Mouse (Mus musculus): Measurements from ENCODE around the gene Itpk1. TPM values are rescaled to one million over a fixed set of nuclear protein-coding genes. Genes with fewer than 3 reads are reported as not detected.

Itpk1 gene
- polyA plus RNA-seq, 1 experiment: 324 TPM

- 3% methylated on average over 45 of the region's 45 CpGs for WGBS
- H3K27ac ChIP-seq (ENCODE audit: insufficient read depth, low read depth, low read length): peak overlapping the region; percentile 66
- peak overlapping the region; percentile 85 for H3K4me3 ChIP-seq (ENCODE audit: low read depth, low read length)
- peaks cover 36% of the 10 kb centered on the region for H3K4me1 ChIP-seq (ENCODE audit: control insufficient read depth, insufficient read depth, insufficient read length, low read length)
- no peaks in the 10 kb centered on the region for H3K27me3 ChIP-seq (ENCODE audit: control insufficient read depth, insufficient read depth, low read length)
- TF ChIP-seq CTCF (IDR thresholded peaks at IDR 0.05; ENCODE audit: extremely low read depth, insufficient read length, insufficient replicate concordance, low read depth, low read length) (peak; percentile 91), POLR2A (IDR thresholded peaks at IDR 0.05; ENCODE audit: low read depth, low read length) (no peak)
- no peaks in the 10 kb centered on the region for H3K36me3 ChIP-seq (ENCODE audit: control insufficient read depth, insufficient read depth, low read length)
Measured at GRCm38 (mm10) chr12:102705216-102705871, 614 bp upstream of the Itpk1 start.

GRCm38 (mm10) chr12:102703921-102704408 is 765 bp downstream of the Itpk1 start:
- H3K27me3 ChIP-seq (ENCODE audit: control insufficient read depth, insufficient read depth, low read length): no peaks in the 10 kb centered on the region
- no peaks in the 10 kb centered on the region for H3K36me3 ChIP-seq (ENCODE audit: control insufficient read depth, insufficient read depth, low read length)
- H3K27ac ChIP-seq (ENCODE audit: insufficient read depth, low read depth, low read length): peak overlapping the region; percentile 85
- TF ChIP-seq POLR2A (IDR thresholded peaks at IDR 0.05; ENCODE audit: low read depth, low read length) (no peak; the same call in 1 of the 2 replicates), CTCF (IDR thresholded peaks at IDR 0.05; ENCODE audit: extremely low read depth, insufficient read length, insufficient replicate concordance, low read depth, low read length) (no peak)
- WGBS: 4% methylated on average over 17 of the region's 17 CpGs
- peak overlapping the region; percentile 96 for H3K4me3 ChIP-seq (ENCODE audit: low read depth, low read length)
- H3K4me1 ChIP-seq (ENCODE audit: control insufficient read depth, insufficient read depth, insufficient read length, low read length): peaks cover 46% of the 10 kb centered on the region

DNA sequence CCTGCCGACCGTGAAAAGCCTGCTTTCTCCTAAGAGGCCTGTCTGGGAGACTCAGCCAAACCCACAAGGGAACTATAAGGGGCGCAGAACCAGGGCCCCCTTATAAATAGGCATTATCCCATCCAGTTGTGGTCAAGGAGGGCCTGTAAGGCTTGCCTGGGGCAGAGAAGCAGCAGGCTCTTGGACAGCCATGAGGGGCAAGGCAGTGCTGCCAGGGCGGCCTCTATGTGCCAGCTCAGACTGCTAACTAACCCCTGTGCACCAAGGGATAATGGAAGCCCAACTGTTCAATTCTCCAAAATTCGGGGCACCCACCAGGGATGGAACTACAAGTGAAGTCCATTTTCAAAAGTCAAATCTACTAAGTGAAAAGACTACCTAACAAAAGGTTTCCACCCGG is 1.3 kb downstream of the Itpk1 start:
- H3K4me3 ChIP-seq (ENCODE audit: low read depth, low read length): peak overlapping the region; percentile 96
- no peaks in the 10 kb centered on the region for H3K36me3 ChIP-seq (ENCODE audit: control insufficient read depth, insufficient read depth, low read length)
- no peak for TF ChIP-seq CTCF (IDR thresholded peaks at IDR 0.05; ENCODE audit: extremely low read depth, insufficient read length, insufficient replicate concordance, low read depth, low read length)
- TF ChIP-seq POLR2A (IDR thresholded peaks at IDR 0.05; ENCODE audit: low read depth, low read length): no peak
- WGBS: 28% methylated on average over 6 of the region's 6 CpGs
- no peaks in the 10 kb centered on the region for H3K27me3 ChIP-seq (ENCODE audit: control insufficient read depth, insufficient read depth, low read length)
- peak overlapping the region; percentile 85 for H3K27ac ChIP-seq (ENCODE audit: insufficient read depth, low read depth, low read length)
- peaks cover 52% of the 10 kb centered on the region for H3K4me1 ChIP-seq (ENCODE audit: control insufficient read depth, insufficient read depth, insufficient read length, low read length)

GRCm38 (mm10) chr12:102703111-102703412 is 1.7 kb downstream of the Itpk1 start:
- Histone ChIP-seq H3K36me3 (ENCODE audit: control insufficient read depth, insufficient read depth, low read length) (no peaks in the 10 kb centered on the region), H3K4me1 (ENCODE audit: control insufficient read depth, insufficient read depth, insufficient read length, low read length) (peaks cover 55% of the 10 kb centered on the region), H3K27me3 (ENCODE audit: control insufficient read depth, insufficient read depth, low read length) (no peaks in the 10 kb centered on the region), H3K4me3 (ENCODE audit: low read depth, low read length) (peak overlapping the region; percentile 96), H3K27ac (ENCODE audit: insufficient read depth, low read depth, low read length) (peak overlapping the region; percentile 85)
- TF ChIP-seq CTCF (IDR thresholded peaks at IDR 0.05; ENCODE audit: extremely low read depth, insufficient read length, insufficient replicate concordance, low read depth, low read length) (peak; percentile 41; the same call in 1 of the 2 replicates), POLR2A (IDR thresholded peaks at IDR 0.05; ENCODE audit: low read depth, low read length) (no peak)
- WGBS: 5% methylated on average over 4 of the region's 4 CpGs

- TF ChIP-seq CTCF (IDR thresholded peaks at IDR 0.05; ENCODE audit: extremely low read depth, insufficient read length, insufficient replicate concordance, low read depth, low read length) (peak; percentile 53; the same call in 1 of the 2 replicates), POLR2A (IDR thresholded peaks at IDR 0.05; ENCODE audit: low read depth, low read length) (no peak; the same call in 1 of the 2 replicates)
- H3K27ac ChIP-seq (ENCODE audit: insufficient read depth, low read depth, low read length): peak overlapping the region; percentile 85
- no peaks in the 10 kb centered on the region for H3K27me3 ChIP-seq (ENCODE audit: control insufficient read depth, insufficient read depth, low read length)
- no peaks in the 10 kb centered on the region for H3K36me3 ChIP-seq (ENCODE audit: control insufficient read depth, insufficient read depth, low read length)
- peaks cover 56% of the 10 kb centered on the region for H3K4me1 ChIP-seq (ENCODE audit: control insufficient read depth, insufficient read depth, insufficient read length, low read length)
- WGBS: 5% methylated on average over 15 of the region's 15 CpGs
- H3K4me3 ChIP-seq (ENCODE audit: low read depth, low read length): peak overlapping the region; percentile 96
Measured at GRCm38 (mm10) chr12:102702356-102703110, 2.2 kb downstream of the Itpk1 start.

- Histone ChIP-seq H3K27me3 (ENCODE audit: control insufficient read depth, insufficient read depth, low read length) (no peaks in the 10 kb centered on the region), H3K36me3 (ENCODE audit: control insufficient read depth, insufficient read depth, low read length) (no peaks in the 10 kb centered on the region), H3K4me3 (ENCODE audit: low read depth, low read length) (peak overlapping the region; percentile 96), H3K27ac (ENCODE audit: insufficient read depth, low read depth, low read length) (peak overlapping the region; percentile 85), H3K4me1 (ENCODE audit: control insufficient read depth, insufficient read depth, insufficient read length, low read length) (peaks cover 57% of the 10 kb centered on the region)
- 28% methylated on average over 5 of the region's 5 CpGs for WGBS
- TF ChIP-seq CTCF (IDR thresholded peaks at IDR 0.05; ENCODE audit: extremely low read depth, insufficient read length, insufficient replicate concordance, low read depth, low read length): no peak
- TF ChIP-seq POLR2A (IDR thresholded peaks at IDR 0.05; ENCODE audit: low read depth, low read length): no peak
Measured at GRCm38 (mm10) chr12:102701691-102702207, 3.0 kb downstream of the Itpk1 start.

DNA sequence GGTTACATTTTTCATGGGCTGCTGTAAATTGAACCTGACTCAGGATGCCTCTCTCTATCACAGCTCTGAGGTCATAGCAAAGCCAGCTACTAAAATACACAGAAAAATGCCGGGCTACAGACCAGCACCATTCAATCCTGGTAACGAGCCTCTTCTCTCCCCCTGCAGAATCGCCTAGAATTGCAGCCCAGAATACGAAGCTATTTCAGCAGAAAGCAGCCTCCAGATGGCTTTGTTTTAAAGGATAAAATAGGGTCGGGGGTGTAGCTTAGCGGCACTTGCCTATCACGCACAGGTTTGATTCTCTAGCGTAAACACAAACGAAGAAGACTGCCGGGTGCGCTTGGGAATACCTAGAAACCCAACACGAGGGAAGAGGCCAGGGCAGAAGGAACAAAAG is 4.3 kb downstream of the Itpk1 start:
- TF ChIP-seq CTCF (IDR thresholded peaks at IDR 0.05; ENCODE audit: extremely low read depth, insufficient read length, insufficient replicate concordance, low read depth, low read length) (no peak), POLR2A (IDR thresholded peaks at IDR 0.05; ENCODE audit: low read depth, low read length) (no peak)
- Histone ChIP-seq H3K4me1 (ENCODE audit: control insufficient read depth, insufficient read depth, insufficient read length, low read length) (peaks cover 61% of the 10 kb centered on the region), H3K27ac (ENCODE audit: insufficient read depth, low read depth, low read length) (peak overlapping the region; percentile 59), H3K4me3 (ENCODE audit: low read depth, low read length) (no peak overlapping the region), H3K27me3 (ENCODE audit: control insufficient read depth, insufficient read depth, low read length) (no peaks in the 10 kb centered on the region), H3K36me3 (ENCODE audit: control insufficient read depth, insufficient read depth, low read length) (no peaks in the 10 kb centered on the region)
- 81% methylated on average over 12 of the region's 12 CpGs for WGBS

Data from small intestine, adult 2 months (tissue).